Mouse (Mus musculus): Measurements from ENCODE around the gene Dgcr2.

- no peak for TF ChIP-seq CTCF (IDR thresholded peaks at IDR 0.05; ENCODE audit: extremely low read depth, insufficient read length, insufficient replicate concordance, low read depth, low read length)
- TF ChIP-seq POLR2A (IDR thresholded peaks at IDR 0.05; ENCODE audit: low read depth, low read length), result no peak
Observed at GRCm38 (mm10) chr16:17835481-17835880, 62.9 kb downstream of the Dgcr2 start.

Measured in small intestine, adult 2 months (tissue).